Mouse (Mus musculus) stomach, postnatal 0 days (tissue): Measurements from ENCODE around the gene Shld2.

Source experiments
- CTCF ChIP-seq: IDR thresholded peaks from 2 replicates; pipeline ENCODE4 v1.5.1; 2016; ENCODE audit warnings: antibody characterized with exemption, low read depth, mild to moderate bottlenecking, moderate library complexity
- EP300 ChIP-seq: optimal IDR thresholded peaks from 2 replicates; pipeline ENCODE3; 2016; ENCODE audit warnings: antibody characterized with exemption

- TF ChIP-seq CTCF = no peak
- TF ChIP-seq EP300 = no peak
Measured at GRCm38 (mm10) chr14:34201231-34202035, 108.9 kb downstream of the Shld2 start, which contains the start of gene Gprin2.
